Mouse (Mus musculus): Measurements from ENCODE around the gene OR5BS1P. TPM values are rescaled to one million over a fixed set of nuclear protein-coding genes. Genes with fewer than 3 reads are reported as not detected.

OR5BS1P gene
- polyA plus RNA-seq, 1 experiment from 2014 or later = not detected

Small RNAs within 50 kb of the gene (microRNA-seq; reads per million reads assigned to microRNA genes)
- gene Mir1291 = not detected

Other genes with a start within 250 kb of the OR5BS1P start
- not detected in 2 replicates for gene Gm44579, start 248.9 kb upstream of the OR5BS1P start, polyA plus RNA-seq (2016; fragmentation: Nextera tagmentation; extraction: Ambion mirVana)
- gene Olfr287, start 248.8 kb upstream of the OR5BS1P start, polyA plus RNA-seq (2016; fragmentation: Nextera tagmentation; extraction: Ambion mirVana) = not detected in 2 replicates
- gene Olfr286, start 235.4 kb upstream of the OR5BS1P start, polyA plus RNA-seq (2016; fragmentation: Nextera tagmentation; extraction: Ambion mirVana) = 0.02 TPM in 1 of 2 replicates, not detected in the other
- not detected in 2 replicates for gene H1fnt, start 212.6 kb upstream of the OR5BS1P start, polyA plus RNA-seq (2016; fragmentation: Nextera tagmentation; extraction: Ambion mirVana)
- gene Zfp641, start 173.7 kb upstream of the OR5BS1P start, polyA plus RNA-seq (2016; fragmentation: Nextera tagmentation; extraction: Ambion mirVana) = 1.2 and 1.7 TPM in 2 replicates
- not detected in 2 replicates for gene Olfr285, start 152.5 kb upstream of the OR5BS1P start, polyA plus RNA-seq (2016; fragmentation: Nextera tagmentation; extraction: Ambion mirVana)
- not detected in 2 replicates for gene Olfr284, start 128.9 kb upstream of the OR5BS1P start, polyA plus RNA-seq (2016; fragmentation: Nextera tagmentation; extraction: Ambion mirVana)
- gene Olfr283, start 89.0 kb upstream of the OR5BS1P start, polyA plus RNA-seq (2016; fragmentation: Nextera tagmentation; extraction: Ambion mirVana) = not detected in 2 replicates
- not detected in 2 replicates for gene Olfr282, start 38.7 kb upstream of the OR5BS1P start, polyA plus RNA-seq (2016; fragmentation: Nextera tagmentation; extraction: Ambion mirVana)
- gene Olfr281, start 17.3 kb upstream of the OR5BS1P start, polyA plus RNA-seq (2016; fragmentation: Nextera tagmentation; extraction: Ambion mirVana) = not detected in 2 replicates
- gene Lalba, start 12.8 kb downstream of the OR5BS1P start, polyA plus RNA-seq (2016; fragmentation: Nextera tagmentation; extraction: Ambion mirVana) = 0.47 TPM in 1 of 2 replicates, not detected in the other
- gene Olfr279, start 22.5 kb downstream of the OR5BS1P start, polyA plus RNA-seq (2016; fragmentation: Nextera tagmentation; extraction: Ambion mirVana) = not detected in 2 replicates
- gene Kansl2, start 64.4 kb downstream of the OR5BS1P start, polyA plus RNA-seq (2016; fragmentation: Nextera tagmentation; extraction: Ambion mirVana) = 139 and 150 TPM in 2 replicates
- 59.0 and 61.3 TPM in 2 replicates for gene Ccnt1, start 101.0 kb downstream of the OR5BS1P start, polyA plus RNA-seq (2016; fragmentation: Nextera tagmentation; extraction: Ambion mirVana)
- gene 4930415O20Rik, start 101.1 kb downstream of the OR5BS1P start, polyA plus RNA-seq (2016; fragmentation: Nextera tagmentation; extraction: Ambion mirVana) = 0.43 TPM in 1 of 2 replicates, not detected in the other
- gene Adcy6, start 140.2 kb downstream of the OR5BS1P start, polyA plus RNA-seq (2016; fragmentation: Nextera tagmentation; extraction: Ambion mirVana) = 11.8 and 12.1 TPM in 2 replicates
- 36.1 and 50.9 TPM in 2 replicates for gene Cacnb3, start 160.9 kb downstream of the OR5BS1P start, polyA plus RNA-seq (2016; fragmentation: Nextera tagmentation; extraction: Ambion mirVana)
- 27.2 and 30.8 TPM in 2 replicates for gene Ddx23, start 193.0 kb downstream of the OR5BS1P start, polyA plus RNA-seq (2016; fragmentation: Nextera tagmentation; extraction: Ambion mirVana)
- gene Rnd1, start 207.6 kb downstream of the OR5BS1P start, polyA plus RNA-seq (2016; fragmentation: Nextera tagmentation; extraction: Ambion mirVana) = 7.1 and 9.8 TPM in 2 replicates
- gene Ccdc65, start 238.3 kb downstream of the OR5BS1P start, polyA plus RNA-seq (2016; fragmentation: Nextera tagmentation; extraction: Ambion mirVana) = 1.3 and 1.5 TPM in 2 replicates

Measured in midbrain, embryonic 10.5 days (tissue).